Mouse (Mus musculus) spleen, adult 2 months (tissue): ENCODE results near the gene Pde11a.

Experiments
- CTCF ChIP-seq: fragments of 200-500 bp; IDR thresholded peaks from 2 replicates; pipeline ENCODE4 v1.5.1; 2011; ENCODE audit warnings: mild to moderate bottlenecking, inconsistent platforms; ENCODE audit not compliant: insufficient read depth, insufficient read length, insufficient replicate concordance; ENCODE audit errors: extremely low read depth
- POLR2A ChIP-seq: fragments of 200-500 bp; IDR thresholded peaks from 2 replicates; pipeline ENCODE4 v1.6.1; 2011; ENCODE audit warnings: low read depth, low read length, inconsistent platforms

- no peak for TF ChIP-seq POLR2A
- no peak for TF ChIP-seq CTCF
Observed at GRCm38 (mm10) chr2:76238496-76238895, 100.1 kb downstream of the Pde11a start.
